Mouse (Mus musculus) neural tube, embryonic 12.5 days (tissue): ENCODE data around the gene Slc1a2. TPM values are rescaled to one million over a fixed set of nuclear protein-coding genes. Genes with fewer than 3 reads are reported as not detected.

Experiments used
- ATAC-seq: fragments of 200-750 bp; cut with Nextera tagmentation; 2 replicates; pipeline ENCODE4 v1.8.0; 2017; ENCODE audit warnings: low read depth, mild to moderate bottlenecking, moderate TSS enrichment, moderate library complexity; ENCODE audit not compliant: low FRiP score
- H3K27ac ChIP-seq: fragments of 300-500 bp; sonication (generic); 2 replicates; pipeline ENCODE4 v1.5.1; 2016
- H3K27me3 ChIP-seq: fragments of 300-500 bp; sonication (generic); replicated peaks from 2 replicates; pipeline ENCODE4 v1.6.1; 2016; ENCODE audit warnings: mild to moderate bottlenecking
- H3K36me3 ChIP-seq: fragments of 300-500 bp; sonication (generic); 2 replicates; pipeline ENCODE4 v1.6.1; 2016; ENCODE audit warnings: mild to moderate bottlenecking
- H3K4me1 ChIP-seq: fragments of 300-500 bp; sonication (generic); 2 replicates; pipeline ENCODE4 v1.6.1; 2016
- H3K4me2 ChIP-seq: fragments of 300-500 bp; sonication (generic); replicated peaks from 2 replicates; pipeline ENCODE4 v1.6.1; 2016; ENCODE audit warnings: mild to moderate bottlenecking
- H3K4me3 ChIP-seq: fragments of 300-500 bp; sonication (generic); 2 replicates; pipeline ENCODE4 v1.5.1; 2016
- H3K9ac ChIP-seq: fragments of 300-500 bp; sonication (generic); 2 replicates; pipeline ENCODE4 v1.6.1; 2016; ENCODE audit warnings: mild to moderate bottlenecking
- H3K9me3 ChIP-seq: fragments of 300-500 bp; sonication (generic); 2 replicates; pipeline ENCODE4 v1.6.1; 2016; ENCODE audit warnings: mild to moderate bottlenecking
- WGBS: fragments of 180-500 bp; shearing (Covaris S2); methylation state at CpG from one replicate; pipeline ENCODE4 v1.1.7; 2016; 5-methylcytosine and 5-hydroxymethylcytosine counted together
- polyA plus RNA-seq: library from polyadenylated mRNA; unstranded; fragments of >200 nt; fragmentation: Nextera tagmentation; extraction: Ambion mirVana; gene quantifications from 2 replicates; pipeline ENCODE4 v1.2.1, GENCODE M21; 2016

The Slc1a2 gene
- polyA plus RNA-seq, 1 experiment from 2014 or later: 16.2 TPM

DNA sequence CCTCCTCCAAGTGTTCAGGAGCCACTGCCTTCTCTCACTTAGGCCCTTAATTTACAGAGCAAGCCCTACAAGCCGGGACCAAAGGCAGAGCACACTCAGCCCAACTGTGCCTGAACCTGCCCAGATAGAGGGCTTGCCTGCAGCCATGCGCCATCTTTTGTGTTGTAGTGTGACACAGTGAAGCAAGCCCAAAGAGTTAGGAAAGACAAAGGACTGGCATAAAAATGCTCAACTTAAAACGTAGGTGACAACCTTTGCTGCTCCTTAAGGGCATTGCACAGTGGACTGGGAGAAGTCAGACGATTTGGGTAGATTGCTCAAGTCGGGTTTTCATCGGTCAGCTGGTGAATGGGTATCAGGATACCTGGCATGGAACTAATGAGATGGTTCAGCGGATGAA, 41.5 kb downstream of the Slc1a2 start:
- Histone ChIP-seq H3K9me3 (no peaks in the 10 kb centered on the region; the same call in 1 of the 2 replicates), H3K27me3 (no peaks in the 10 kb centered on the region), H3K27ac (no peak overlapping the region), H3K4me2 (no peak overlapping the region), H3K9ac (no peak overlapping the region), H3K4me1 (no peaks in the 10 kb centered on the region), H3K4me3 (no peak overlapping the region), H3K36me3 (no peaks in the 10 kb centered on the region; the same call in 1 of the 2 replicates)
- WGBS: 93% methylated on average over 7 of the region's 7 CpGs
- no peak for ATAC-seq

DNA sequence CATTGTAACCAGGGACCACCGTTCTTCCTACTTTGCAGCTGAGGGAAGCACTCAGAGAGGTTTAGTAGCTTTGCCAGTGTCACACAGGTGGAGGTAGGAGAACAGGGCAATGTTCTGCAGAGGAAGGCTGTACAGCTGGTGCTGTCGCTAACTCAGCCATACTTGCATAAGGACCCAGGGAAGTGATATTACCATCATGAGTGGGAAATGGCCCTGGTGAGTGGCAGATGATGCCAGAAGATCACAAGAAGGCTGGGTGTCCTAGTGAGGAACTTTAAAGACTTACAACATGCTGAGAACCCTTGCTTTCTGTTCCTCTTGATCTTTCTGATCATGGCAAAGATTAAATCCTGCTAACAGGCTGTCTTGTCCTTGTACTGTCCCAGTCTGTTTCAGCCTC, 42.2 kb downstream of the Slc1a2 start:
- no peak for ATAC-seq
- no peaks in the 10 kb centered on the region for H3K27me3 ChIP-seq
- no peak overlapping the region for H3K4me2 ChIP-seq
- no peaks in the 10 kb centered on the region; the same call in 1 of the 2 replicates for H3K36me3 ChIP-seq
- no peak overlapping the region for H3K9ac ChIP-seq
- no peaks in the 10 kb centered on the region for H3K4me1 ChIP-seq
- no peak overlapping the region for H3K27ac ChIP-seq
- no peak overlapping the region for H3K4me3 ChIP-seq
- H3K9me3 ChIP-seq: no peaks in the 10 kb centered on the region; the same call in 1 of the 2 replicates
- WGBS: 95% methylated on average over 2 of the region's 2 CpGs

DNA sequence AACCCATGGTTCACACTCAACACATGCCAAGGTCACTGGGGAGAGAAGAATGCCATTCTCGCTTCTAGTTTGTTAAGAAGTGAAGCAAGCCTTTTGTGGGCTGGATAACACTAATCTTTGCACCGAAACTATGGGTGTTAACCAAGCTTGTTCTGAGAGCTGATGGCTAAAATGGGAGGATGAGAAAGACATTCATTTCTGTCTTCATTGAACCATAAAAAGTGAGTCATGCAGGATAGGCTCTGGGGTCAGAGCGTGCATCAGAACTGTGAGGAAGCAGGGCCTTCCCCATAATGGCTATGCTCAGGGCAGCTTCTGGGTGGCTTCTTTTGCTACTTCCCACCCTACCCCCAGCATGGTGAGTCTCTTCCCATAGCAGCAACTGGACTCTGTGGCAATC, 42.9 kb downstream of the Slc1a2 start:
- no peak overlapping the region for H3K27ac ChIP-seq
- H3K4me2 ChIP-seq: no peak overlapping the region
- no peak overlapping the region for H3K4me3 ChIP-seq
- ATAC-seq: no peak
- H3K4me1 ChIP-seq: no peaks in the 10 kb centered on the region
- no peaks in the 10 kb centered on the region; the same call in 1 of the 2 replicates for H3K9me3 ChIP-seq
- H3K27me3 ChIP-seq: no peaks in the 10 kb centered on the region
- no peaks in the 10 kb centered on the region; the same call in 1 of the 2 replicates for H3K36me3 ChIP-seq
- H3K9ac ChIP-seq: no peak overlapping the region
- 90% methylated on average over 3 of the region's 3 CpGs for WGBS

DNA sequence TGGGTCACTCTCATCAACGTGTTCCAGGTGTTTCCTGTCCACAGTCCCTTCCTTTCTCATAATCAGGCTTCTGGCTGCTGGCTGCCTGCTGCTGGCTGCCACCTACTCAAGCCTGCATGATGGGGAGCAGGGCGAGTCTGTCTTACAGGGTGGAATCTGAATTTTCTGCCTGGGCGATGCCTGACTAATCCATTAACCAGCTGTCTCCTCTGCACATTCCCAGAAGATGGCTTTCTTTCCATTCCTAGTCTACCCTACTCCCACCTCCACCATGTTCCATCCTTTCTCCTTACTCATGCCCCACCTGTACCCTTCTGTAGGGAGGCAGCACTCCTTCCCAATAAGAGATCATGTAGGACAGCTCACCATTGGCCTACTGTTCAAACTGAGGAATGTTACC, 45.1 kb downstream of the Slc1a2 start:
- no peaks in the 10 kb centered on the region for H3K27me3 ChIP-seq
- H3K4me1 ChIP-seq: no peaks in the 10 kb centered on the region
- no peak overlapping the region for H3K27ac ChIP-seq
- ATAC-seq: no peak
- H3K4me3 ChIP-seq: no peak overlapping the region
- H3K9me3 ChIP-seq: no peaks in the 10 kb centered on the region; the same call in 1 of the 2 replicates
- no peak overlapping the region for H3K4me2 ChIP-seq
- WGBS: 72% methylated on average over 3 of the region's 3 CpGs
- H3K9ac ChIP-seq: no peak overlapping the region
- no peaks in the 10 kb centered on the region; the same call in 1 of the 2 replicates for H3K36me3 ChIP-seq

DNA sequence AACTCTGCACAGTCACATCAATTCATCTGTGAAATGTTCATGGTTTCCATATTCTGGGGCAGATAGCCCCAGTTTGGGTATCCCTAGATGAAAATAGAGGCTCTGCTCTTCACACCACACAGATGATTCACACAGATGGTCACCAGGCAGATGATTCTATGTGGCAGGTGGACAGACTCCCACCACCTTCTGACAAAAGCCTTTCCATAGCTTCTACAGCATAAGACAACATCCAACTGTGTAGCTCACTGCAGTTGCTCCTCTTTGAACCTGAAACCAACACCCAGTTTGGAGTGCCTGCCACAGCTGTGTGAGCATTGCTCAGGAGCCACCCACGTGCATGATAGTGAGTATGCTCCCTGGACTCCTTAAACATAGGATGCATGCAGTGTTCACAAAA, 46.3 kb downstream of the Slc1a2 start:
- Histone ChIP-seq H3K36me3 (no peaks in the 10 kb centered on the region; the same call in 1 of the 2 replicates), H3K27ac (no peak overlapping the region), H3K27me3 (no peaks in the 10 kb centered on the region), H3K4me3 (no peak overlapping the region), H3K4me2 (no peak overlapping the region), H3K9me3 (no peaks in the 10 kb centered on the region; the same call in 1 of the 2 replicates), H3K4me1 (no peaks in the 10 kb centered on the region), H3K9ac (no peak overlapping the region)
- ATAC-seq: no peak
- WGBS: 61% methylated on average over 1 of the region's 1 CpGs

DNA sequence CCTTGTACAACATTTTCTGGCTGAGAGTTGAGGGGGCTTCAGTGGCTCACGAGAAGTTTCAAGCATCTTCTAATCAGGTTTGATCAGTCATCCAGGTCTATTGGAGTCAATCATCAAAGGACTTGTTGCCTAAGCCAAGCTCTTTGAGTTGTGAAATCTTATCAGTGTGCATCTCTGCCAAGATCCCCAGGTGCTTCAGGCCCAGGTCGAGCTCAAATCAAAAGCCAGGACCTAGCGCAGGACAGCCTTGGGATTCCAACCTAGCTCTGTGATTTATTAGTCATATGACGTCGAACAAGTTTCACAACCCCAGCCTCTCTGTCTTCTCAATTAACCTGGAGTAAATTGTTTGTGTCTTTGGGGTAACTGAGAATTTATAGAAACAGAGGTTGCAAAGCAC, 53.1 kb downstream of the Slc1a2 start:
- Histone ChIP-seq H3K9ac (no peak overlapping the region), H3K4me3 (no peak overlapping the region), H3K4me2 (no peak overlapping the region), H3K9me3 (no peaks in the 10 kb centered on the region), H3K27me3 (no peaks in the 10 kb centered on the region), H3K36me3 (no peaks in the 10 kb centered on the region), H3K27ac (no peak overlapping the region), H3K4me1 (no peaks in the 10 kb centered on the region)
- WGBS: 92% methylated on average over 5 of the region's 5 CpGs
- no peak for ATAC-seq

DNA sequence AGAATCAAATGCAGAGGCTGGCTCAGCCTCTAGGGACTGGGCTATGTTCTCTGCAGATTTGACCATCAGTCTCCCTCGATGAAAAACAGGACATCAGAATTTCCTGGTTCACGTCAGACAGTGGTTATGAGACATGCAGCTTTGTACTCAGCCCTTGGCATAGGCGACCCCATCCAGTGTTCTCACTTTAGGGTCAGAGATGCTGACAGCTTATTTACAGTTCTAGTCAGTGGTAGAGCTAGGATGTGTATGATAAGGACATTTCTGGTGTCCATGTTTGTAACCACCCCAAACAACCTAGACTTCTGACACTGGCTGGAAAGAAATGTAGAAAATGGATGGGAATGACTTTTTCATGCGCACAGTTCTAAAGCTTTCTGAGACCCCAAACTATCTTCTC, 53.6 kb downstream of the Slc1a2 start:
- WGBS: 87% methylated on average over 4 of the region's 4 CpGs
- no peak for ATAC-seq
- Histone ChIP-seq H3K36me3 (no peaks in the 10 kb centered on the region), H3K4me2 (no peak overlapping the region), H3K4me3 (no peak overlapping the region), H3K9ac (no peak overlapping the region), H3K27ac (no peak overlapping the region), H3K4me1 (no peaks in the 10 kb centered on the region), H3K9me3 (no peaks in the 10 kb centered on the region), H3K27me3 (no peaks in the 10 kb centered on the region)

DNA sequence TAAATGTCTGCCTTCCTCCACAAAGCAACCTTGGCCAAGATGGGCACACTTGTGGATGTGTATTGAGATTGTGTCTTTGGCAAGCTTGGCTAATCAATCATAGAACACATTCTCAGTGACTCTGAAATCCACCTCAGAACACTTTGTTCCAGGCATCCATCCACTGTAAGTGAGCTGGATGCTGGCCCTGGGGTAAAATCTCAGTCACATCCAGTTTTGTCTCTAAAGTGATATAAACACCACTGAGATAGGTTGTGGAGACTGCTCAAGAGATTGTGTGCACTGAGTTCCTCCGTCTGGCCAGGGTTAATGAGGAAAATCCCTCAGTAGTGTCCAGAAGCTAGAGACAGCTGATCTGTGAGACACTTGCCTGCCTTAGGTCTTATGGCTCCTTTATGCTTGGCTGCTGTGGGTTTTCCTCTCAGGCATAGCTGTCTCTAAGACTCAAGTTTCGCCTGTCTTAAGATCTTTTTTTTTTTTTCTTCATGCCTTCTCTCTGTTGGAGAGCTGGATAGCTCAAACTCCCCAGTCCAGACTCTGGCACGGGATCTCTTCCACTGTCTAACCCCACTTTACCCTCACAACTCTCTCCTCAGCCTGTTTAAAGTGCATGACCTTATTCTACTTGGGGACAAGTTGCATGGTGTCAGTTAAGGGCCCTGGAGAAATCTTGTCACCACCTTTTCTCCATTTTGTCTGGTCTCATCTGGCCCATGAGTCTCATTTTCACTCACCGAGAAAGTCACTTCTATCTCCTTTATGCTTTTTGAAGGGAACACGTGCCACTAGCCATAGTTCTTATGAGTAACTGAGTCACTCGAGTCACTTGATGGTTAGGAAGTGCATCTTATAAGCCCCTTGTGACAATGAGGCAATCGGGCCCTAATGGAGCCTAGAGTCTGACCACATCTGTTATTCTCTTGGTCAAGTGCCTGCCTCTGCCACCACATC, 54.5 kb downstream of the Slc1a2 start:
- WGBS: 87% methylated on average over 7 of the region's 7 CpGs
- Histone ChIP-seq H3K27ac (no peak overlapping the region), H3K9me3 (no peaks in the 10 kb centered on the region), H3K9ac (no peak overlapping the region), H3K4me3 (no peak overlapping the region), H3K4me1 (no peaks in the 10 kb centered on the region), H3K4me2 (no peak overlapping the region), H3K27me3 (no peaks in the 10 kb centered on the region), H3K36me3 (no peaks in the 10 kb centered on the region)
- no peak for ATAC-seq

DNA sequence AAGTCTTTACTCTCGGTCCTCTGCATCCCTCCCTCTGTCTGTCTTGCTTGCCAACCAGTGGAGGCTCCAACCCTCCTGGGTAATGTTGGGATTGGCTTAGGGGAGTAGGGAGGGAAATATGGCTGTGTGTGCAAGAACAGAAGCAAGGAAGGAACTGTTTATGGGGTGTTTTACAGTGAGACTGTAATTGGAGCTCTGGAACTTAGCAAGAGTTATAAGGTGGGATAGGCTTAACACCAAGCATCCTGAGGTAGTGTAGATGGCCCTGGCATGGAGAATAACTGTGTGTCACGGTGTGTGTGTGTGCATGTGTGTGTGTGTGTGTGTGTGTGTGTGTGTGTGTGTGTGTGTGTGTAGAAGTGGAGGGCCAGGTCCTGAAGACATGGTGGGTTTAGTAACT, 55.9 kb downstream of the Slc1a2 start:
- Histone ChIP-seq H3K27ac (no peak overlapping the region), H3K4me3 (no peak overlapping the region), H3K9ac (no peak overlapping the region), H3K9me3 (no peaks in the 10 kb centered on the region), H3K4me2 (no peak overlapping the region), H3K4me1 (no peaks in the 10 kb centered on the region), H3K27me3 (no peaks in the 10 kb centered on the region), H3K36me3 (no peaks in the 10 kb centered on the region)
- 80% methylated on average over 2 of the region's 2 CpGs for WGBS
- no peak for ATAC-seq

DNA sequence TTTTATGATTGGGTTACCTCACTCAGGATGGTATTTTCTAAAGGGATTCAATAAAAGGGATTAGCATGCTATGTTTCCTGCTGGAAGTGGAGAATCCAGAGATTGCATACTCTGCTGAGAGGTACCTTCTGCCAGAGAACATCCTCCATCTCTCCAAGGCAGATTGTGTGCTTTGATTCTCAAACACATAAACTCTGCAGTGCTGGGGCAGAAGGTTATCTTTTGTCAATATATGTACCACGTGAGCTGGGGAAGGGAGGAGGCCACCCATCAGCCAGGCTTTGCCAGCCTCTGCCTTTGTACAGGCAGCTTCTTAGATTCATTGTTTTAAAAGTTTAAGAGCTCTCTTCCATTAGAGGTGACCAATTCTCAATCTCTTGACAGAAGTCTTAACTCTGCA, 57.3 kb downstream of the Slc1a2 start:
- Histone ChIP-seq H3K9me3 (no peaks in the 10 kb centered on the region), H3K4me1 (no peaks in the 10 kb centered on the region), H3K4me3 (no peak overlapping the region), H3K4me2 (no peak overlapping the region), H3K9ac (no peak overlapping the region), H3K36me3 (no peaks in the 10 kb centered on the region), H3K27me3 (no peaks in the 10 kb centered on the region), H3K27ac (no peak overlapping the region)
- WGBS: 61% methylated on average over 1 of the region's 1 CpGs
- ATAC-seq: no peak

DNA sequence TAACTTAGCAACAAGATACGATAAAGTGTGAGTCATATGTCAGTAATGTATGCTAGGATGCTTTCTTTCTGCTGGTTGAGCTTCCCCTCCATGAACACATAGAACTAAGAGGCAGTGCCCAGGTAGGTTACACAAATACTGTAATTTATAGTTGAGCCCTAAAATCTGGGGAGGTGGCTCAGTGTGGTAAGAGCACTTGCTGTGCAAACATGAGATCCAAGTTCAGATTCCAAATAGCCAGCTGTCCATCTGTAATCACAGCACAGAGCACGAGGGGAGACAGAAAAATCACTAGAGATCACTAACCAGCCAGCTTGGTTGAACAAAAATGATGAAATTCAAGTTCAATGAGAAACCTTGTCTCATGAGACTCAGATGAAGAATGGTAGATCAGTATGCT, 63.4 kb downstream of the Slc1a2 start:
- no peak for ATAC-seq
- no peaks in the 10 kb centered on the region for H3K9me3 ChIP-seq
- WGBS: 78% methylated on average over 2 of the region's 2 CpGs

DNA sequence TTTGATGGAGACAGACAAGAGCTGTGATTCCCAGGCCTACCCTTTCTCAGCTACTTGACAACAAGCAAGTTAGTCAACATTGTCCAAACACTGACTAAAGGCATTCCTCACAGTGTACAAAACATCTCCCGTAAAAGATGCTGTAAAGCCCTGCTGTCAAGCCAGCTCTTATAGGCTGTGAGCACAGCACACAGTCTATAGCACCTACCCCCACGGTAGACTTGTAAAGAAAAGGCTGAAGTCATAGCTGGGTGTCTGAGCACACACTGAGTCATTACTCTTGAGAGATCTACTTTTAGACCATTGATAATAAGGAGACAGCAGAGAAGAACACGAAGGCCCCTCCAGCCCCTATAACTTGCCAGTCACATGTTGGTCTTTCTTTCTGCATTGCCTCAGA, 66.6 kb downstream of the Slc1a2 start:
- 57% methylated on average over 3 of the region's 3 CpGs for WGBS
- H3K4me2 ChIP-seq: no peak overlapping the region
- no peak for ATAC-seq
- H3K27me3 ChIP-seq: no peaks in the 10 kb centered on the region
- H3K9me3 ChIP-seq: no peaks in the 10 kb centered on the region
- no peak overlapping the region for H3K9ac ChIP-seq
- H3K27ac ChIP-seq: no peak overlapping the region
- H3K4me3 ChIP-seq: no peak overlapping the region
- no peaks in the 10 kb centered on the region for H3K36me3 ChIP-seq
- H3K4me1 ChIP-seq: 0 out of 2 replicates have a peak, but pooled peaks cover under 1% of the 10 kb centered on the region

More for the DNA sequence above, 63.4 kb downstream of the Slc1a2 start:
- Histone ChIP-seq H3K4me2 (no peak overlapping the region), H3K4me1 (no peaks in the 10 kb centered on the region), H3K4me3 (no peak overlapping the region), H3K27me3 (no peaks in the 10 kb centered on the region), H3K36me3 (no peaks in the 10 kb centered on the region), H3K9ac (no peak overlapping the region), H3K27ac (no peak overlapping the region)

DNA sequence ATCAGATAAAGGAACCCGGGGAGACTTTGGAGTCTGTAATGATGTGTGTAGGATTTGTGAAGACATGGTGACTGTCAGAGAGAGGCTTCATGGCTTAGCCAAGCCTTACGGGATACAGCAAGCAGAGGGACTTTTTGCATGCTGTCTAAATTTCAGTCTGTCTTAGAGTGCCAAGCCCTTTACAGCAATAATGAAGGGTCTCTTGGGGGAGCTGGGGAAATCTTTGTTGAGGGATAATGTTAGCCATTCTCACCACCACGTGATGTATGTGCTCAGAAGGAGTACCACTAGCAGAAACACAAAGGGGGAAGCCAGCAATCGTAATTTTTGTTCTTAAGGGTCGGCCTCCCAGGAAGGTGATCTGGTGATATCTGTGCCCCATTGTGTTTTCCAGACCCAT, 71.9 kb downstream of the Slc1a2 start:
- no peaks in the 10 kb centered on the region for H3K27me3 ChIP-seq
- no peaks in the 10 kb centered on the region for H3K9me3 ChIP-seq
- H3K4me1 ChIP-seq: peaks cover 9% of the 10 kb centered on the region
- H3K36me3 ChIP-seq: no peaks in the 10 kb centered on the region
- 50% methylated on average over 5 of the region's 5 CpGs for whole genome bisulfite sequencing
- no peak overlapping the region for H3K27ac ChIP-seq
- no peak for ATAC-seq
- no peak overlapping the region for H3K4me3 ChIP-seq
- no peak overlapping the region for H3K9ac ChIP-seq
- H3K4me2 ChIP-seq: no peak overlapping the region
